Mouse (Mus musculus) gastrocnemius, postnatal 4 days (tissue): ENCODE measurements around the gene Dgki. TPM values are rescaled to one million over a fixed set of nuclear protein-coding genes. Genes with fewer than 3 reads are reported as not detected.

ENCODE experiments used
- DNase-seq, 2 experiments: peaks; one replicate each; pipeline ENCODE4 v3.0.0; 2021 to 2022; ENCODE audit warnings: low spot score in 2 of 2, mixed read lengths in 2 of 2
- total RNA-seq, 2 experiments: library from RNA; stranded (reverse); gene quantifications; 2 replicates each; pipeline ENCODE4 v1.2.3; 2021

Dgki gene
- total RNA-seq, 2 experiments from 2014 or later = 1.1 to 1.9 TPM

DNA sequence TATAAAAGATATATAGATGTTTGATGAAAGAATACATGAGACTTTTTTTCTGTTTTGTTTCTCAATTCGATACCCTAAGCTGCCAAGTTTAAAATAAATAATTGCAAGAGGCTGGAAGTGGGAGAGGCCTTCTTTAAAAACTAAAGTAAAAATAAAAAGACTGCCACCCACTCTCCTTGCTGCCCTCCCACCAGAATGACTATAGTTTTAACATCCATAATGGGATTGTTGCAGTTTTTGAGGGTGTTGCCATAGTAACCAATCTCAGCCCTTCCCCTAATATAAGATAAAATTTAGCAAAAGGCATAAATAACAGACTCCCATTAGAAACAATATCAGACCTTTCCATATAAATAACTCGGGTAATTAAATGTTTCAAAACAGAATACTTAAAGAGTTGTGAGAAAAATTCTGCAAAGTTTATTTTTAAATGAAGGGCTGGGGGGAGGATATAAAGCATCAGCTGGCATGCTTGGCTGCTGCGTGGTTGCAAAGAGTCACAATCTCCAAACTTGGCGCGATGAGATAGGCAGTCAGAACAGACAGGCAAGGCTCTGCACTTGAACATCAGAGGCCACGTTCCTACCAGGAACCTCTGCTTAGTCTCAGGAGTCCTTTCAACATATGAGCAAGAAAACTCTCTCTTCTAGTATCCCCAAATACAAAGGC lies 57.8 kb downstream of the Dgki start:
- no peak for DNase-seq

DNA sequence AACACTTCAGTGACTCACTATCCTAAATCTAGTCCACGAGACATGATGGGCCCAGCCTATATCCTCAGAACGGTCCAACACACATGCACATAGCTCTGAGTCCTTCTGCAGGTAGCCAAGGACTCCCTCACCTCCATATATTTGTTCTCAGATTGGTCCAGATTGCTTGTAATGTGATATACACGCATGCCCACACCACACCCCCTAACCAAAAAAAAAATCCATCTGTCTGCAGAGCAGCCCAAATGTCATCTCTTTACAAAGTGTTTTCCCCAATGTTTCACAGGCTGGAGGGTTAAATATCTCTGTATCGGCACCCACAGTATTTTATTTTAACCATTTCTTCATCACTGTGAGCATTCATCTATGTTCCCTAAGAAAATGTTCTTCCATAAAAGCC lies 58.5 kb downstream of the Dgki start:
- DNase-seq = no peak

GRCm38 (mm10) chr6:37240140-37240539 lies 59.8 kb downstream of the Dgki start:
- no peak for DNase-seq

GRCm38 (mm10) chr6:37236893-37237292 lies 63.1 kb downstream of the Dgki start:
- DNase-seq = no peak

DNA sequence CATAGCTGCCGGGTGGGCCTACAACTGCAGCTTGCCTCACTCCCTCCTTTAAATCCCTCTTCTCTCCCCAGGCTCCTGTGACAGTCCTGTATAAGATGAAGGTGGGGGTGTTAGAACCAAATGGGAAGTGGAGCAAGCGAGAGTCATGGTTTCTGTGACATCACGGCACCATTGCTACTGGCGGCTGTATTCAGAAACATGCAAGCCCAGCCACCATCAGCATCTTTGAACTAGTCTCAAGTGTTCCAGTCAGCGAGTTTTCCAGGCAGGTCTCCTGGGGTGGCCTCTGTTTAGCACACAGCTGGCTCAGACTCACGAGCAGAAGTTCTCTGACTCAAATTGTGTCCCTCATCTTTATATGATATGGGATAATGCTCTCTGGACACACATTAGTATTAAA lies 68.8 kb downstream of the Dgki start:
- peak in 1 of 2 experiments; percentile 38 for DNase-seq

- no peak for DNase-seq
These were observed 77.0 kb downstream of the Dgki start for GRCm38 (mm10) chr6:37222947-37223510.

DNA sequence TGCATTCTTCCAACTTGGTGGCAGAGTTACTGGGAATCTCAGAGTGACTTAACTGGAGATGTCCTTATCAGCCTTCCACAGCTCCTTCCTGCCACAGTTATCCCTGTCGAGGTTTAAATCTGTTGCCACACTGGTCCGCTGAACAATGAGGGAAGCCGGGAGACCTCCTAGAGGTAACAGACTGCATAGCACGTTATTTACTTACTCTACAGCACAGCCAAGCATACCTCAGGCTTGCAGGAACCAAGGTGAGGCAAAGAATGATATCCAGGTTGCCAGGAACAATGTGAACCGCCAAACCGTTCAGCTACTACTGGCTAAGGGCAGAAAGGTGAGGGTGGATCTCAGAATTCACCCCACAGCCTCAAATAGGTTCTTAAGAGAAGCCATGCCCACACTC lies 78.0 kb downstream of the Dgki start:
- no peak for DNase-seq

- DNase-seq = no peak
These were observed 80.9 kb downstream of the Dgki start for GRCm38 (mm10) chr6:37219110-37219509.

DNA sequence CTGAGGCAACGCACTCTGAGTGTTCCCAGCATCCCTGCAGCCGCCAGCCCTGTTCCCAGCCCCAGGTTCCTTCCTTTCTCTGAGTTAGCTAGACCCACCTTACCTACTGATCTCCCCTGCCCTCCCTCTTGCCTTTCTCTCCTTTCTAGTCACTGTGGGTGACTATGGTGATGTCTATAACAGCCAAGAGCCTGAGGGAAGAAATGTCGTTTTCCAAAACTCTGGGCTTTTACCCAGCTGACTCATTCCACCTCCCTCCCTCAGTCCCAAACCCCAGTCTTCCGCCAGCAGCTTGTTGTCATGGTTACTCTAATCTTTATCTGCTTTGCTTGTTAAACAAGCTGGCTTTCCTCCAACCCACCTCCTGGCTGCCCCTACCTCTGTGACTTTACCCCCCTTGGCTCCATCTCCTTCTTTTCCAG lies 83.6 kb downstream of the Dgki start:
- DNase-seq = peak in 1 of 2 experiments; percentile 39

- no peak for DNase-seq
These were observed 84.3 kb downstream of the Dgki start for GRCm38 (mm10) chr6:37215655-37216054.

DNA sequence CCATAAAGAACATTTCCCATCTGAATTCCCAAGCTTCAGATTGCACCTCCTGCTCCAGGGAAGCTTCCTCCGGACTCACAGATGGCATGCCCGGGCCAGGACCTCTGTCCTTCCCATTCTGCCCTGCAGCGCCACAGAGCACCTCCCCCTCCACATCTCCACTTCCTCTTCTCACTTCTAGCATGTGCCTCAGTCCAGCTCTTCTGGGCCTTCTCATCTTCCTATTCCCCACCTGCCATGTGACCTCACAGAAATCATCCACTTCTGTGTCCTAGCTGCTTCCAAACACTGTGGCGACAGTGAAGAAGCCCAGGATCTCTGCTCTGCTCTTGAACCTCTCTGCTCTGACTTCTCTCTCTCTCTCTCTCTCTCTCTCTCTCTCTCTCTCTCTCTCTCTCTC lies 87.1 kb downstream of the Dgki start:
- DNase-seq = no peak

GRCm38 (mm10) chr6:37211545-37212247 lies 88.3 kb downstream of the Dgki start:
- DNase-seq = no peak

- DNase-seq = no peak
These were observed 97.1 kb downstream of the Dgki start for GRCm38 (mm10) chr6:37202901-37203300.

GRCm38 (mm10) chr6:37200840-37201239 lies 99.1 kb downstream of the Dgki start:
- DNase-seq = no peak

DNA sequence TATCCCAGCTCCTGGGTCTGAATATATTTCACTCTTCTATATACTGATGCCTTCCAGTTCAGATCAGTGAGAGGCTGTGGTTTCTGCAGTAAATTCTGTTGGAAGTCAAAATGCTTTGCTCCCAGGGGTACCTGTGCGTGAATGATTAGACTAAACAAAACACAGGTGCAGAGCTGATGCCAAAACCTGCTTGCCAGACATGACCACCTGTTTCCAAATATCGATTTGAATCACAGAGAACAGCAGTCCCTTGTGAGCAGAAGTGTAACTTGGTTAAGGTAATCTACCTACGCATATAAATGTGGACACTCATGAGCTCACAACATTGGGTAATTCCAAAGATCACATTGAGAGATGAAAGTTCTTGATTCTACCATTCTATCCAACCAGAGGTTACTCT lies 100.5 kb downstream of the Dgki start:
- no peak for DNase-seq

- DNase-seq = no peak
These were observed 102.2 kb downstream of the Dgki start for GRCm38 (mm10) chr6:37197745-37198144.

- DNase-seq = no peak
These were observed 103.1 kb downstream of the Dgki start for GRCm38 (mm10) chr6:37196870-37197269.

DNA sequence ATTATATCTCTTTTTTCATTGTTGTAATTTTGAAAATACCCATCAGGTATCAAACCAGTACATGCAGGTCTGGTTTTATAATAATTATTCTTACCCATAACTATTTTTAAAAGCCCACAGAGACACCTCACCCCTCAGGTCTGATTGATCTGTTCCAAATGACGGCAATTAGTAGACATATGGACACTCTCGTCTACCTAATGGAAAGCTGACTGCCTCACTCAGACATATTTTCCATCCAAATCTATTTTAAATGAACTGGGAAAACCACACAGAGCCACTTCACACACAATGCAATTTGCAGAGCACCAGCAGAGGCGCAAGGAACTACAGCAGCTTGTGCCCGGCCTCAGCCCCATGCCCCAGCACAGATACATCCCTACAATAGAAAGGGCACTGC lies 104.2 kb downstream of the Dgki start:
- DNase-seq = no peak

DNA sequence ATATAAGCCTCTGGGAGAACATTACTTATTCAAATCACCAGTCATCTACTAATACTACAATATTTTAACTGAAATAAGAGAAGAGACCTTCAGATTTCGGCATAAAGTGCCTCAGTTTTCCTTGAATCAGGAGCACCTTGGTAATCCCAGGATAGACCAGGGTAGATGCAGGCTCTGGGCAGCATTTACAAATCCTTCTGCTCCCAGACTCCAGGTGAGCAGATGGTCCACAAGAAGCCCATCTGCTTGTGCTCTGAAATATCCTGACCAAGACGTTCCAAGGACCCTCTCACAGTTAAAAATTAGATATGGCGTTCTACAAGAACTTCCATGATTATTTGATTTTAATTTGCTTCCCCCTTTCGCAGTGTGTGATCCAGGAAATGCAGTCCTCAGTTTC lies 118.0 kb downstream of the Dgki start:
- DNase-seq = no peak

DNA sequence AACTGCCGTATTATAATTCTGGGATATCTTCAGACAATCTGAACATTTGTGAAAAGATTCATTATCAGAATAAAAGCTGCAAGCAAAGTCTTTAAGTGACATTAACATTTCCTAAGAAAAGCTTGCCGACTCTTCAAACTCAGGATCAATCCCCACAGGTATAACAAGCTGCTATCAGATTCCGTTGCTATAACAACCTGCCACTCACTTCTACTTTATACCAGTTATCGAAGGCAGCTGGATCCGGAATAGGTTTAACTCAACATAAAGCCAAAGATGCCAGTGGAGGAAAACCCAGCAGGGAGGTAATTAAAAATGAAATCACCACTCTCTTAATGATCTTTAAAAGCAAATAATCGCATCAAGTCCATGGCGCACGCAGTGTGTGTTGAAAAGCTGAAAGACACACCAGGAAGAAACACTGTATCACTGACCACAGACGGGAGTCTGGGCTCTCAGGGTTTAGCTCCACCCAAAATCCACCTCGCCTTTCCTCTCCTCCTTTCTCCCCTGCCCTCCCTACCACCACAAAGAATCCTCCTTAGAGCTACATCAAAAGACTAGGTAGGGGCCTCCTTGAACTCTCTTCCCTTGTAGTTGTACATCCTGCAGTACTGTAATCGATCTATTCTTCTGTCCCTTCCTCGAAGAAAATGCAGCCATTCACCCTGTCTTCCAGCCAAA lies 128.7 kb downstream of the Dgki start:
- no peak for DNase-seq

GRCm38 (mm10) chr6:37158880-37159279 lies 141.1 kb downstream of the Dgki start:
- no peak for DNase-seq

GRCm38 (mm10) chr6:37154051-37154450 lies 145.9 kb downstream of the Dgki start:
- no peak for DNase-seq
